Mouse (Mus musculus) forebrain, postnatal 0 days (tissue): ENCODE data around the gene Prkaca. TPM values are rescaled to one million over a fixed set of nuclear protein-coding genes. Genes with fewer than 3 reads are reported as not detected.

Experiments
- ATAC-seq: fragments of 200-750 bp; cut with Nextera tagmentation; 2 replicates; pipeline ENCODE4 v1.8.0; 2017; ENCODE audit warnings: mild to moderate bottlenecking, moderate library complexity
- DNase-seq: peaks from one replicate; pipeline ENCODE4 v3.0.0-alpha.2; 2015
- H3K27ac ChIP-seq: fragments of 300-500 bp; sonication (generic); 2 replicates; pipeline ENCODE4 v1.5.1; 2014; ENCODE audit warnings: low read depth, mild to moderate bottlenecking, antibody characterized with exemption, low read length, moderate library complexity, mixed read lengths
- H3K27me3 ChIP-seq: fragments of 300-500 bp; sonication (generic); 2 replicates; pipeline ENCODE4 v1.6.1; 2014; ENCODE audit warnings: mild to moderate bottlenecking, low read length, mixed read lengths; ENCODE audit not compliant: insufficient read depth
- H3K36me3 ChIP-seq: fragments of 300-500 bp; sonication (generic); 2 replicates; pipeline ENCODE4 v1.6.1; 2014; ENCODE audit warnings: mild to moderate bottlenecking, moderate library complexity; ENCODE audit not compliant: insufficient read depth
- H3K4me1 ChIP-seq: fragments of 300-500 bp; sonication (generic); 2 replicates; pipeline ENCODE4 v1.6.1; 2014; ENCODE audit warnings: antibody characterized with exemption; ENCODE audit not compliant: insufficient read depth
- H3K4me2 ChIP-seq: fragments of 300-500 bp; sonication (generic); 2 replicates; pipeline ENCODE4 v1.6.1; 2014; ENCODE audit warnings: low read depth, mild to moderate bottlenecking, moderate library complexity
- H3K4me3 ChIP-seq: fragments of 300-500 bp; sonication (generic); 2 replicates; pipeline ENCODE4 v1.5.1; 2014; ENCODE audit warnings: low read depth, low read length, mixed read lengths
- H3K9ac ChIP-seq: fragments of 300-500 bp; sonication (generic); 2 replicates; pipeline ENCODE4 v1.6.1; 2014; ENCODE audit warnings: mild to moderate bottlenecking
- H3K9me3 ChIP-seq: fragments of 300-500 bp; sonication (generic); 2 replicates; pipeline ENCODE4 v1.6.1; 2016; ENCODE audit warnings: low read length
- CTCF ChIP-seq: sonication (generic); IDR thresholded peaks from 2 replicates; pipeline ENCODE4 v1.5.1; 2016; ENCODE audit warnings: antibody characterized with exemption, control low read depth, low read depth
- WGBS: fragments of 180-500 bp; shearing (Covaris S2); extraction: QIAGEN DNeasy Blood & Tissue Kit; methylation state at CpG from one replicate; pipeline ENCODE4 v1.1.7; 2014; 5-methylcytosine and 5-hydroxymethylcytosine counted together
- polyA plus RNA-seq: library from polyadenylated mRNA; unstranded; fragments of >200 nt; fragmentation: Nextera tagmentation; extraction: Ambion mirVana; gene quantifications from 2 replicates; pipeline ENCODE4 v1.2.1, GENCODE M21; 2015
- total RNA-seq: library from RNA; depleted of rRNA; stranded (reverse); fragments of >200 nt; gene quantifications from 2 replicates; pipeline ENCODE4 v1.2.3, GENCODE M21; 2014

The Prkaca gene
- total and polyA plus RNA-seq, 2 experiments from 2014 or later, result 151 to 215 TPM

DNA sequence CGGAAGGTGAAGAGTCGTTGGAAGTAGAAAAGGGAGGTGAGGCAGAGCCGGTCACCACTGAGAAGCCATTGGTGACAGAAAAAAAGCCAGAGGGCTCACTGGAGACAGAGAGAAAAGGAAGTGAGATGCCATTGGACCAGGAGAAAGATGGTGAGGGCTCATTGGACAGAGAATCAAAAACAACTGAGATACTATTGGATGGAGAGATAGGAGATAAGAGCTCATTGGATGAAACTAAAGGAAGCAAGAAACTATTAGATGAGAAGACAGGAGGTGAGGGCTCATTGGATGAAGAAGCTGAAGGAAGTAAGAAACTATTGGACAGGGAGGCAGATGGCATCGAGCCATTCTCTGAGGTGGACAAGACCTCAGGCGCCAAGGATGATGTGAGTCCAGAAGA lies 56.5 kb downstream of the Prkaca start:
- Histone ChIP-seq H3K4me1 (no peaks in the 10 kb centered on the region), H3K36me3 (no peaks in the 10 kb centered on the region), H3K4me2 (no peak overlapping the region), H3K27me3 (peaks cover 8% of the 10 kb centered on the region; the same call in 1 of the 2 replicates), H3K9ac (no peak overlapping the region), H3K9me3 (no peaks in the 10 kb centered on the region), H3K4me3 (no peak overlapping the region), H3K27ac (no peak overlapping the region)
- no peak for TF ChIP-seq CTCF
- 91% methylated on average over 5 of the region's 5 CpGs for WGBS
- no peak for ATAC-seq
- DNase-seq, result no peak

DNA sequence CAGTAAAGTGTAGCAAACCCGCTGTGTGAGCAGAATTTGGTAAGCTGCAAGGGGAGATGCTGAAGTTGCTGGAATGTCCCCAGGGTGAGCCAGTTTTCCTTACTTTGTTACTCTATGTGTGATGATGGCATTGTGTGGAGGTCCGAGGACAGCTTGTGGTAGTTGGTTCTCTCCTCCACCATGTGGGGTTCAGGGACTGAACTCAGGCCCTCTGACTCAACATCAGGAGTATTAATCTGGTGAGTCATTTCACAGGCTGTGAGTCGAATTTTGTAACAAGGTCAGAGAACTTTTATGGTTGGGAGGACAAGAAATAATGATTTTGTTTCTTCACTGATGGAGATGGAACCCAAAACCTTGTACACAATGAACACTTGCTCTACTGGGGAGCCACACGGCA lies 60.0 kb downstream of the Prkaca start:
- H3K9ac ChIP-seq, result no peak overlapping the region
- no peak for ATAC-seq
- no peak for TF ChIP-seq CTCF
- 80% methylated on average over 4 of the region's 4 CpGs for WGBS
- H3K4me3 ChIP-seq, result no peak overlapping the region
- no peaks in the 10 kb centered on the region for H3K9me3 ChIP-seq
- H3K36me3 ChIP-seq, result no peaks in the 10 kb centered on the region
- no peaks in the 10 kb centered on the region for H3K27me3 ChIP-seq
- H3K4me1 ChIP-seq, result no peaks in the 10 kb centered on the region
- DNase-seq, result no peak
- H3K27ac ChIP-seq, result no peak overlapping the region
- H3K4me2 ChIP-seq, result no peak overlapping the region

DNA sequence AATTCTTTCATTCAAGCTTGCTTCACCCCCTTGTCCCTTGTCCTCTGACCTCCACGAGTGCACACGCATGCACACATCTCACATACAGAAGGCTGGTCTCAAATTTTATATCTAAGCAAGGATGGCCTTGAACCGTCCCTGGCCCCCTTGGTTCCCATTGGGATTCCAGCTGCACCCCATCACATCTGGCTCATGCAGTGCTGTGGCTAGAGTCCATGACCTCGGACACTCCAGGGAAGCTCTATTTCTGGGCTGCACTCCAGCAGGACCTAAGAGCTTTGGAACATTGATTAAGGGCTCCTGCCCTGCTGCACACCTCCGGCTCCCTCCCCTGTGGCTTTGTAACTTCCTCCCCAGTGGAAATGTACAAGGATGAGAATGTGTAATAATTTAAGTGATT lies 65.2 kb downstream of the Prkaca start:
- H3K27me3 ChIP-seq, result peaks cover 10% of the 10 kb centered on the region
- no peak overlapping the region for H3K9ac ChIP-seq
- H3K27ac ChIP-seq, result no peak overlapping the region
- no peak overlapping the region for H3K4me3 ChIP-seq
- no peaks in the 10 kb centered on the region for H3K36me3 ChIP-seq
- no peak for ATAC-seq
- TF ChIP-seq CTCF, result no peak
- no peak for DNase-seq
- no peak overlapping the region for H3K4me2 ChIP-seq
- WGBS, result 81% methylated on average over 5 of the region's 5 CpGs
- H3K4me1 ChIP-seq, result peaks cover 6% of the 10 kb centered on the region; the same call in 1 of the 2 replicates
- H3K9me3 ChIP-seq, result no peaks in the 10 kb centered on the region

- ATAC-seq (peak; percentile 50; the same call in 1 of the 2 replicates), DNase-seq (peak; percentile 90)
- Histone ChIP-seq H3K9ac (no peak overlapping the region), H3K36me3 (no peaks in the 10 kb centered on the region), H3K4me1 (peaks cover 6% of the 10 kb centered on the region; the same call in 1 of the 2 replicates), H3K9me3 (no peaks in the 10 kb centered on the region), H3K4me2 (no peak overlapping the region), H3K27me3 (peaks cover 20% of the 10 kb centered on the region), H3K4me3 (no peak overlapping the region), H3K27ac (no peak overlapping the region)
- 5% methylated on average over 5 of the region's 5 CpGs for WGBS
- TF ChIP-seq CTCF, result peak; percentile 88
These were observed 66.3 kb downstream of the Prkaca start for GRCm38 (mm10) chr8:84039050-84039449.

DNA sequence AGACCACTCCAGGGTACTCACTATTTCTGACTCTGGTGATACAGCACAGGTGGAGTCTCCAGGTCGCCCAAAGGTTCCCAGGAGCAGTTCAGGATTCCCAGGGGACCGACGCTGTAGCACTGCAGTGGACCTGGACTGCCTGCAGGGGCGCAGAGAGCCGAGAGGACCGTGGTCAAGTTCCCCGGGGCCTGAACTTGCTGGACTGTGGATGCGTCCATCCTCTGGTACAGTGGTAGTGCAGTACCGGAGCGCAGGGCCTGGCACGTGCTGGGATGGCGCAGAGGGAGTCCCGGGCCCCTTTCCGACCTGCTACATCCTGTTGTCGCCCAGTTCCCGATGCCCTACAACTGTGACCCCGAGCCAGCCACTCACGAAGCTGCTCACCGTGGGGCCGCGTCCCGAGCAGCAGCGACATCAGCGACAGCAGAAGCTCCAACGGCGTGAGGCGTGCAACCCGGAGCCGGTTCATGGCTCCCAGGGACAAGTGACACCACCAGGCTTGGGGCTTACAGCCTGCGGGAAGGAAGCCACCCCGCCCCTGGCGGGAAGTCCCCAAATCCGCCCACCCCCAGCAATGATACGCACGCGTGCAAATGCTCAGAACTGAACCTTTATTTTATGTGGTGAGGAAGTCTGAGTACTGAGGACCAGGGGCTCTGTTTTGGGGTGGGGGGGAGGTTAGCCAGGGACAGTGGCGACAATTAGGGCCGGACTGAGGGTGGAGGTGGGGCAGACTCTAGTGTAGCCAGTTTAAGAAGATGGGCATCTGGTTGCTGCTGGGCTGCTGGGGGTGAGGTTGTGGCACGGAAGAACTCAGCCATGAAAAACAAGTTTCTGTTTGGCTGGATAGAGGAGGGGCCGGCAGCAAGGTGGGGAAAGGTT lies 69.5 kb downstream of the Prkaca start, which contains the start of gene Il27ra:
Il27ra (minus strand) TSS at position 524 of the 882 bp plus-strand sequence.
- Histone ChIP-seq H3K4me3 (peak within 1 kb of the TSS; percentile 28), H3K36me3 (no peaks in the 10 kb centered on the region), H3K9ac (peak within 1 kb of the TSS; percentile 18; the same call in 1 of the 2 replicates), H3K27me3 (peaks cover 34% of the 10 kb centered on the region), H3K9me3 (no peaks in the 10 kb centered on the region), H3K27ac (no peak within 1 kb of the TSS), H3K4me2 (peak within 1 kb of the TSS; percentile 61), H3K4me1 (peaks cover 6% of the 10 kb centered on the region; the same call in 1 of the 2 replicates)
- TF ChIP-seq CTCF, result peak; percentile 73
- ATAC-seq (peak; percentile 58), DNase-seq (peak; percentile 37)
- WGBS, result 5% methylated on average over 40 of the region's 40 CpGs

DNA sequence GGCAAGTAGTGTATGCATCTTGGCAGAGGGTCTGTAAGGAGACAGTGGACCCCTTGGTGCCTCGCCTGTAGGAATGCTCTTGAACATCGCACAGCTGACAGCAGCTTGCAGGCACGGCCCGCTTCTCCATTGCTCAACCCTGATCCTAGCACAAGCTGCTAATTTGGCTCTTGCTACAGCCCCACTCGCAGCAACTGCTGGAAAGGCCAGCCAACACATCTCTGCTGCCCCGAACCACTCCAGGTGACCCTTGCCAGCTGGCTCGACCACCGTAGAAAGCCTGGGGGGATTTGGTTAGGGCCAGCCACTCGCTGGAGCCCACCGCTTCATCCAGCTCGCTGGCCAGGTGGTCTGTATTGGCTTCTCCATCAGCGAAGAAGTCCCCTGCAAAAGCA lies 70.2 kb downstream of the Prkaca start:
- H3K4me2 ChIP-seq, result no peak overlapping the region

GRCm38 (mm10) chr8:84044103-84044502 lies 71.3 kb downstream of the Prkaca start:
- Histone ChIP-seq H3K4me2 (no peak overlapping the region), H3K4me1 (peaks cover 6% of the 10 kb centered on the region; the same call in 1 of the 2 replicates), H3K4me3 (no peak overlapping the region), H3K27ac (no peak overlapping the region), H3K9me3 (no peaks in the 10 kb centered on the region), H3K36me3 (no peaks in the 10 kb centered on the region), H3K27me3 (peaks cover 34% of the 10 kb centered on the region), H3K9ac (no peak overlapping the region)
- DNase-seq, result no peak
- no peak for ATAC-seq
- TF ChIP-seq CTCF, result no peak
- WGBS, result 13% methylated on average over 7 of the region's 7 CpGs

More for the DNA sequence above, 70.2 kb downstream of the Prkaca start:
- Histone ChIP-seq H3K27ac (no peak overlapping the region), H3K9ac (no peak overlapping the region), H3K9me3 (no peaks in the 10 kb centered on the region), H3K27me3 (peaks cover 34% of the 10 kb centered on the region), H3K36me3 (no peaks in the 10 kb centered on the region), H3K4me1 (peaks cover 6% of the 10 kb centered on the region; the same call in 1 of the 2 replicates), H3K4me3 (no peak overlapping the region)
- 39% methylated on average over 12 of the region's 12 CpGs for WGBS
- DNase-seq, result no peak
- ATAC-seq, result no peak
- no peak for TF ChIP-seq CTCF
